In the genomic region with DNA sequence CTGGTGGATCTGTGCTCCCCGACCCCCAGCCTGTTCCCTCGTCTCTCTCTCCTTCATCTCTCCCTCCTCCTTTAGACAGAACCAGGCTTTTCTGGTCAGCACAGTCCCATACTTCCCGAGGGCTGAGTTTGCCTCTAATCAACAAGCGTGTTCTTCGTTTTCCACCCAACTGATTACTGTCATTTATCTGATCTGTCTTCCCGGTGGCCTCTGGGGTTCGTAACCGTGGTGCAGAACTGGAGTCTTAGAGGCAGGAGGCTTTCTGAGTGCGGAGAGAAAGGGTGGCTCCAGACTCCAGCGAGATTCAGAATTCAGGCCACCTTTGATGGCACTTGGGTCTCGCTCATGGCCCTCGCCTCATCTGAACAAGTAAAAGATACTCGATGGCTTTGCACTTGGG, we compare ENCODE assay signal across 9 mouse cellular contexts. TPM values are rescaled to one million over a fixed set of nuclear protein-coding genes. Genes with fewer than 3 reads are reported as not detected.
DNase-seq lines count a peak whose midpoint lies in the region; ATAC-seq and TF ChIP-seq lines count a peak whose summit lies in the region.
"Had no signal": no experiment of that assay in that cellular context is flagged by ENCODE, and none has a peak within 500 bp of the region (broad histone marks: within the 10 kb centered on the region; RNA-seq: fewer than 3 reads in every experiment).

No protein-coding gene starts in this region.

- TF ChIP-seq CTCF in lung, postnatal 0 days (IDR thresholded peaks at IDR 0.05), result no peak
- no peak for TF ChIP-seq CTCF in intestine, postnatal 0 days (IDR thresholded peaks at IDR 0.05; ENCODE audit: low read depth)

- TF ChIP-seq EP300 in lung, postnatal 0 days (IDR thresholded peaks at IDR 0.05), result no peak

- intact Hi-C loops in heart, postnatal 14 days (cut with DNase I), result no loop called here

- peak overlapping the region; percentile 45 for H3K4me2 ChIP-seq in lung, postnatal 0 days (replicated peaks; ENCODE audit: low read depth, low read length)
- peak overlapping the region; percentile 54 for H3K4me2 ChIP-seq in intestine, postnatal 0 days (replicated peaks; ENCODE audit: low read depth)
- H3K4me2 ChIP-seq in stomach, embryonic 15.5 days, result peak overlapping the region; percentile 50

- no peak overlapping the region for H3K9ac ChIP-seq in lung, postnatal 0 days (replicated peaks; ENCODE audit: low read depth)
- H3K9ac ChIP-seq in intestine, postnatal 0 days (ENCODE audit: low read depth, low read length), result no peak overlapping the region
- no peak overlapping the region for H3K9ac ChIP-seq in stomach, embryonic 15.5 days

- ATAC-seq in lung, postnatal 0 days, result no peak
- ATAC-seq in intestine, postnatal 0 days, result no peak
- ATAC-seq in stomach, embryonic 15.5 days (ENCODE audit: insufficient read depth, low FRiP score, low read depth), result no peak

- H3K4me3 ChIP-seq in heart, embryonic 10.5 days, result peak overlapping the region; percentile 48
- H3K4me3 ChIP-seq in lung, postnatal 0 days (ENCODE audit: low read depth, low read length), result 0 out of 2 replicates have a peak overlapping the region, but pooled peaks have one; percentile 6
- H3K4me3 ChIP-seq in intestine, postnatal 0 days (ENCODE audit: low read depth, low read length), result no peak overlapping the region
- H3K4me3 ChIP-seq in stomach, embryonic 15.5 days (replicated peaks), result peak overlapping the region; percentile 27

- no peaks in the 10 kb centered on the region for H3K36me3 ChIP-seq in heart, embryonic 10.5 days
- no peaks in the 10 kb centered on the region for H3K36me3 ChIP-seq in lung, postnatal 0 days (ENCODE audit: insufficient read depth, low read length)
- H3K36me3 ChIP-seq in intestine, postnatal 0 days (ENCODE audit: control insufficient read depth, insufficient read depth), result no peaks in the 10 kb centered on the region
- no peaks in the 10 kb centered on the region for H3K36me3 ChIP-seq in stomach, embryonic 15.5 days

- WGBS in heart, embryonic 10.5 days, result 34% methylated on average over 13 of the region's 13 CpGs
- 37% methylated on average over 13 of the region's 13 CpGs for WGBS in lung, postnatal 0 days
- WGBS in intestine, postnatal 0 days, result 23% methylated on average over 13 of the region's 13 CpGs
- WGBS in stomach, embryonic 15.5 days, result 32% methylated on average over 13 of the region's 13 CpGs

- H3K27me3 ChIP-seq in heart, embryonic 10.5 days (ENCODE audit: insufficient read depth, poor library complexity, severe bottlenecking), result peaks cover 11% of the 10 kb centered on the region; the same call in 1 of the 2 replicates
- H3K27me3 ChIP-seq in lung, postnatal 0 days (replicated peaks; ENCODE audit: insufficient read depth, low read length), result no peaks in the 10 kb centered on the region
- H3K27me3 ChIP-seq in intestine, postnatal 0 days (replicated peaks; ENCODE audit: control insufficient read depth, insufficient read depth, low read length), result no peaks in the 10 kb centered on the region
- H3K27me3 ChIP-seq in stomach, embryonic 15.5 days (replicated peaks), result no peaks in the 10 kb centered on the region

- no peaks in the 10 kb centered on the region for H3K9me3 ChIP-seq in heart, embryonic 10.5 days
- no peaks in the 10 kb centered on the region for H3K9me3 ChIP-seq in lung, postnatal 0 days (ENCODE audit: low read length)
- H3K9me3 ChIP-seq in intestine, postnatal 0 days (ENCODE audit: control insufficient read depth), result no peaks in the 10 kb centered on the region
- H3K9me3 ChIP-seq in stomach, embryonic 15.5 days, result no peaks in the 10 kb centered on the region

- no peak for DNase-seq in heart, embryonic 10.5 days (ENCODE audit: low spot score)
- no peak for DNase-seq in heart, postnatal 14 days
- DNase-seq in lung, postnatal 0 days (ENCODE audit: low spot score), result no peak
- DNase-seq in lung, postnatal 10 days, result no peak
- DNase-seq in left cerebral cortex, adult 9 months (ENCODE audit: low spot score in 2 of 2), result no peak
- no peak for DNase-seq in layer of hippocampus, adult 9-10 months (ENCODE audit: low spot score)
- DNase-seq: layer of hippocampus, adult 9-11 months had no signal

- peaks cover 62% of the 10 kb centered on the region for H3K4me1 ChIP-seq in heart, embryonic 10.5 days
- H3K4me1 ChIP-seq in lung, postnatal 0 days (ENCODE audit: insufficient read depth, low read depth, low read length), result peaks cover 26% of the 10 kb centered on the region
- 0 out of 2 replicates have a peak, but pooled peaks cover 2% of the 10 kb centered on the region for H3K4me1 ChIP-seq in intestine, postnatal 0 days (replicated peaks; ENCODE audit: control insufficient read depth, insufficient read depth, low read length)
- H3K4me1 ChIP-seq in stomach, embryonic 15.5 days, result peaks cover 39% of the 10 kb centered on the region

- peak overlapping the region; percentile 79 for H3K27ac ChIP-seq in heart, embryonic 10.5 days
- H3K27ac ChIP-seq in lung, postnatal 0 days (ENCODE audit: low read length), result peak overlapping the region; percentile 59
- peak overlapping the region; percentile 29; the same call in 1 of the 2 replicates for H3K27ac ChIP-seq in intestine, postnatal 0 days (ENCODE audit: low read depth, low read length)
- peak overlapping the region; percentile 27 for H3K27ac ChIP-seq in stomach, embryonic 15.5 days

RNA-seq across cellular contexts. Expression of a gene that starts 6.1 kb away (rescaled TPM):
- polyA plus RNA-seq in heart, embryonic 10.5 days (2016; fragmentation: Nextera tagmentation; extraction: Ambion mirVana), result 2.7 and 3.3 TPM in 2 replicates
- 10 to 100 TPM; 33.7 to 39.7 TPM for total RNA-seq in heart, postnatal 14 days (2021)
- polyA plus RNA-seq in lung, postnatal 0 days (2015; fragmentation: Nextera tagmentation; extraction: Ambion mirVana), result 7.2 and 9.1 TPM in 2 replicates
- polyA plus RNA-seq in intestine, postnatal 0 days (2015; fragmentation: Nextera tagmentation; extraction: Ambion mirVana), result 5.2 and 6.1 TPM in 2 replicates
- 6.8 and 8.3 TPM in 2 replicates for polyA plus RNA-seq in stomach, embryonic 15.5 days (2015; fragmentation: Nextera tagmentation; extraction: Ambion mirVana)

RNA-seq across cellular contexts. Expression of a gene that starts 15.2 kb away (rescaled TPM):
- 22.4 and 23.5 TPM in 2 replicates for polyA plus RNA-seq in heart, embryonic 10.5 days (2016; fragmentation: Nextera tagmentation; extraction: Ambion mirVana)
- 10 to 100 TPM; 17.9 to 20.9 TPM for total RNA-seq in heart, postnatal 14 days (2021)
- 21.3 and 22.5 TPM in 2 replicates for polyA plus RNA-seq in lung, postnatal 0 days (2015; fragmentation: Nextera tagmentation; extraction: Ambion mirVana)
- 35.0 and 36.1 TPM in 2 replicates for polyA plus RNA-seq in intestine, postnatal 0 days (2015; fragmentation: Nextera tagmentation; extraction: Ambion mirVana)
- 30.7 and 32.1 TPM in 2 replicates for polyA plus RNA-seq in stomach, embryonic 15.5 days (2015; fragmentation: Nextera tagmentation; extraction: Ambion mirVana)

RNA-seq across cellular contexts. Expression of a gene that starts 32.2 kb away (rescaled TPM):
- 5.1 and 6.2 TPM in 2 replicates for polyA plus RNA-seq in heart, embryonic 10.5 days (2016; fragmentation: Nextera tagmentation; extraction: Ambion mirVana)
- 10 to 100 TPM; 21.2 to 24.1 TPM for total RNA-seq in heart, postnatal 14 days (2021)
- polyA plus RNA-seq in lung, postnatal 0 days (2015; fragmentation: Nextera tagmentation; extraction: Ambion mirVana), result 30.8 and 44.3 TPM in 2 replicates
- polyA plus RNA-seq in intestine, postnatal 0 days (2015; fragmentation: Nextera tagmentation; extraction: Ambion mirVana), result 348 and 382 TPM in 2 replicates
- 67.4 and 81.5 TPM in 2 replicates for polyA plus RNA-seq in stomach, embryonic 15.5 days (2015; fragmentation: Nextera tagmentation; extraction: Ambion mirVana)

RNA-seq across cellular contexts. Expression of a gene that starts 42.5 kb away (rescaled TPM):
- 5.1 and 7.8 TPM in 2 replicates for polyA plus RNA-seq in heart, embryonic 10.5 days (2016; fragmentation: Nextera tagmentation; extraction: Ambion mirVana)
- 1 to 10 TPM; 5.2 to 8.4 TPM for total RNA-seq in heart, postnatal 14 days (2021)
- polyA plus RNA-seq in lung, postnatal 0 days (2015; fragmentation: Nextera tagmentation; extraction: Ambion mirVana), result 4.7 and 4.9 TPM in 2 replicates
- polyA plus RNA-seq in intestine, postnatal 0 days (2015; fragmentation: Nextera tagmentation; extraction: Ambion mirVana), result 11.3 and 11.7 TPM in 2 replicates
- polyA plus RNA-seq in stomach, embryonic 15.5 days (2015; fragmentation: Nextera tagmentation; extraction: Ambion mirVana), result 10.1 and 11.5 TPM in 2 replicates

Comparison
In these comparisons a context has a peak if more than half of its experiments do, and no peak if none do; other contexts are left out.
1. H3K27ac ChIP-seq: peak in every context shown above with its lines; median percentile 79 in heart, embryonic 10.5 days; 59 in lung, postnatal 0 days; 29 in intestine, postnatal 0 days; 27 in stomach, embryonic 15.5 days.